Mouse (Mus musculus) liver, adult 2 months (tissue): Measurements from ENCODE around the gene Zc3hav1l. TPM values are rescaled to one million over a fixed set of nuclear protein-coding genes. Genes with fewer than 3 reads are reported as not detected.

ENCODE experiments used
- DNase-seq: peaks from one replicate; pipeline ENCODE4 v3.0.0-alpha.2; 2011; ENCODE audit warnings: low read depth, low spot score; ENCODE audit errors: extremely low read depth
- H3K27ac ChIP-seq: fragments of 200-500 bp; replicated peaks from 2 replicates; pipeline ENCODE4 v1.5.1; 2012; ENCODE audit warnings: low read depth, mild to moderate bottlenecking, control low read depth, inconsistent platforms, low read length; ENCODE audit not compliant: insufficient read depth
- H3K27me3 ChIP-seq: fragments of 200-500 bp; 2 replicates; pipeline ENCODE4 v1.6.1; 2012; ENCODE audit warnings: mild to moderate bottlenecking, moderate library complexity, low read length, inconsistent platforms; ENCODE audit not compliant: control insufficient read depth, insufficient read depth
- H3K36me3 ChIP-seq: fragments of 200-500 bp; 2 replicates; pipeline ENCODE4 v1.6.1; 2012; ENCODE audit warnings: low read length, inconsistent platforms; ENCODE audit not compliant: control insufficient read depth, insufficient read depth
- H3K4me1 ChIP-seq: fragments of 200-500 bp; 2 replicates; pipeline ENCODE4 v1.6.1; 2011; ENCODE audit warnings: low read length; ENCODE audit not compliant: control insufficient read depth, insufficient read depth
- H3K4me3 ChIP-seq: fragments of 200-500 bp; 2 replicates; pipeline ENCODE4 v1.5.1; 2011; ENCODE audit warnings: low read depth, mild to moderate bottlenecking, control low read depth, low read length, moderate library complexity; ENCODE audit not compliant: insufficient read depth
- H3K79me2 ChIP-seq: fragments of 200-500 bp; 2 replicates; pipeline ENCODE4 v1.6.1; 2012; ENCODE audit warnings: inconsistent platforms, mild to moderate bottlenecking, low read length, moderate library complexity; ENCODE audit not compliant: control insufficient read depth, insufficient read depth
- H3K9ac ChIP-seq: fragments of 200-500 bp; 2 replicates; pipeline ENCODE4 v1.6.1; 2012; ENCODE audit warnings: low read depth, mild to moderate bottlenecking, control low read depth, inconsistent platforms, low read length
- CTCF ChIP-seq: fragments of 200-500 bp; IDR thresholded peaks from 2 replicates; pipeline ENCODE4 v1.5.1; 2011; ENCODE audit warnings: low read depth, low read length, control low read depth
- POLR2A ChIP-seq: fragments of 200-500 bp; IDR thresholded peaks from 2 replicates; pipeline ENCODE4 v1.6.1; 2011; ENCODE audit warnings: low read length, control low read depth; ENCODE audit not compliant: insufficient read depth; ENCODE audit errors: extremely low read depth
- WGBS: fragments of 180-500 bp; shearing (Covaris S2); methylation state at CpG from one replicate; pipeline ENCODE4 v1.1.7; 2018; 5-methylcytosine and 5-hydroxymethylcytosine counted together
- polyA plus RNA-seq: library from polyadenylated mRNA; depleted of rRNA; stranded (reverse); fragments of >200 nt; gene quantifications from 2 replicates; pipeline ENCODE4 v1.2.3, GENCODE M21; 2012
- total RNA-seq: library from RNA; depleted of rRNA; stranded (reverse); fragments of >200 nt; gene quantifications from 2 replicates; pipeline ENCODE4 v1.2.3, GENCODE M21; 2014

Gene Zc3hav1l
- total and polyA plus RNA-seq, 2 experiments, result 0.15 to 0.18 TPM

DNA sequence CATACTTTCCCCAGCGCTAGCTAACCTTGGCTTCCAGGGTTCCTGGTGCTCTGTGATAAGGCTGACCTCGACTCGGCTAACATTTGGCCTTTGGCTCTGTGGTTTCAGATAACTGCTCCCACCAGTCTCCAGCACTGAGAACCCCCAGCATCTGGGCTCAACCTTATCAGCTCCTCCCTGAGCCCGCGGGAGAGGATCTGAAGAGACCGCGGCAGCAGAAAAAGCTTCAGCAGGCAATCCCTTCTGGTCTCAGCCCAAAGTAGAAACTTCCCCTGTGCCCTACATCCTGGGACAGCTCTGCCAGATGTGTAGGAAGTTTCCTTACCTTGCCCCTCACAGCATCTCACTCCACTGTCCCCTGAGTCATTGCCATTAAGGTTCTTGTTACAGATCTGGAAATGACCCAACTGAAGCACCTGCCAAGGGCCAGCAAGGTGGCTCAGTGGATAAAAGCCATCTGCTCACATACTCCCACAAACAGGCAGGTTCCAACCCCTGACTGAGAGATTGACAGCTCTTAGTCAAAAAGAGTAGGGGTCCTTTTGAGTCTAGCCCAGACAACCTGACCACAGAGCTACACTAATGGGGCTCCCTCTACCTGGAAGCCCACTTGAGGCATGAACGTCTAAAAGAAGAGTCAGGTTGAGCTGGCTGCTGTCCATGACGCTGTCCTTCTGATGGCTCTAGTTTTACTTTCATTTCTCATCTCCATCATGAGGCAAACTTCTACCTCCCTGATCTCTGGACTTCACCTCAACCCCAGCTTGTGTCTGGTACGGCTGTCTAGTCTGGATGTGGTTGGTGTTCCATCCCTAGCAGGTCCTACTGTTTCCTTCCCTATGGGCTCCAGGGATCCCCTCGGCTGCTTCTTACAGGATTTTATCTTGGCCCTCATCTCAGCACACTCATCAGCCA lies 42.9 kb upstream of the Zc3hav1l start:
- WGBS, result 4% methylated on average over 11 of the region's 11 CpGs
- peak overlapping the region; percentile 72 for H3K27ac ChIP-seq

DNA sequence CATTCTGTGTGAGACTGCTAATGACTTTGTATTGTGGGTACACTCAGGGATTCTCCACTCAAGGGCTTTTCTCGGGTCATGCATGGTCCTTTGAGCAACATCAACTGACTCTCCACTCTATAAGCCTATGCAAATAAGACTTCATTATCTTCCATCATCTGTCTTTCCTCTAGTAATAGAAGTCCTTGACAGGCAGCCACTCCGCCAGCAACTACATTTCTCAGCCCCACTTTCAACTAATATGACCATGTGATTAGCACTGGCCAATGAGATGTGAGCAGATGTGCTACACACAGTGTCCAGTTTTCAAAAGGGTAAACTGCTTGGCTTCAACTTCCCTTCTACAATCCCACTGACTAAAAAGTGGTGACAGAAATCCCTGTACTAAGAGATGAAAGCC lies 40.0 kb upstream of the Zc3hav1l start:
- peaks cover 3% of the 10 kb centered on the region; the same call in 1 of the 2 replicates for H3K79me2 ChIP-seq
- DNase-seq, result no peak
- no peak for TF ChIP-seq CTCF
- TF ChIP-seq POLR2A, result no peak
- H3K36me3 ChIP-seq, result peaks cover 29% of the 10 kb centered on the region
- H3K27ac ChIP-seq, result no peak overlapping the region
- H3K9ac ChIP-seq, result no peak overlapping the region
- no peaks in the 10 kb centered on the region for H3K27me3 ChIP-seq
- no peak overlapping the region for H3K4me3 ChIP-seq
- H3K4me1 ChIP-seq, result peaks cover 43% of the 10 kb centered on the region
- WGBS, result 84% methylated on average over 2 of the region's 2 CpGs

More for the DNA sequence above, 42.9 kb upstream of the Zc3hav1l start:
- Histone ChIP-seq H3K4me1 (peaks cover 40% of the 10 kb centered on the region), H3K79me2 (peaks cover 5% of the 10 kb centered on the region; the same call in 1 of the 2 replicates), H3K36me3 (peaks cover 11% of the 10 kb centered on the region), H3K4me3 (peak overlapping the region; percentile 12), H3K9ac (peak overlapping the region; percentile 16; the same call in 1 of the 2 replicates), H3K27me3 (no peaks in the 10 kb centered on the region)
- DNase-seq, result peak; percentile 80
- no peak for TF ChIP-seq POLR2A
- no peak for TF ChIP-seq CTCF

- WGBS, result 9% methylated on average over 6 of the region's 6 CpGs
Measured at GRCm38 (mm10) chr6:38337951-38338350, 38.9 kb upstream of the Zc3hav1l start.

DNA sequence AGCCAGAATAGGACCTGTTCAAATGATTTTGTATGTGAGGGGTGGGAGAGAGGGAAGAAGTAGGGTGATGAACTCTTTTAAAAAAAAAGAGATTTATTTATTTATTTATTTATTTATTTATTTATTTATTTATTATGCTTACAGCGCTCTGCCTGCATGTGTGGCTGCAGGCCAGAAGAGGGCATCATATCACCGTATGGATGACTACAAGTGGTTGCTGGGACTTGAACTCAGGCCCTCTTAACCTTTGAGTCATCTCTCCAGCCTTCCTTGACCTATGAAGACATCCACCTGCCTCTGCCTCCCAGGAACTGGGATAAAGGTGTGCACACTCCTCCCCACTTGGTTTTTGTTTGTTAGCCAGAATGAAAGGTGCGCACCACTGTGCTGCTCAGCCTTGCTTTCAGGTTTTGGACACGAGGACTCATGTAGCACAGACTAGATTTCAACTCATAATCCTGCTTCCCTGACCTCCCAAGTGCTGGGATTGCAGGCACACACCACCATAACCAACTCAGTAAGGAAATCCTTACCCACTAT lies 38.2 kb upstream of the Zc3hav1l start:
- Histone ChIP-seq H3K9ac (no peak overlapping the region), H3K27me3 (no peaks in the 10 kb centered on the region), H3K79me2 (peaks cover 3% of the 10 kb centered on the region; the same call in 1 of the 2 replicates), H3K4me1 (peaks cover 28% of the 10 kb centered on the region), H3K36me3 (peaks cover 36% of the 10 kb centered on the region), H3K4me3 (no peak overlapping the region), H3K27ac (0 out of 2 replicates have a peak overlapping the region, but pooled peaks have one; percentile 2)
- 83% methylated on average over 4 of the region's 4 CpGs for WGBS
- TF ChIP-seq POLR2A, result no peak
- TF ChIP-seq CTCF, result peak; percentile 38; the same call in 1 of the 2 replicates
- peak; percentile 24 for DNase-seq

More at GRCm38 (mm10) chr6:38337951-38338350, 38.9 kb upstream of the Zc3hav1l start:
- H3K4me3 ChIP-seq, result no peak overlapping the region
- no peak overlapping the region for H3K9ac ChIP-seq
- H3K27ac ChIP-seq, result peak overlapping the region; percentile 72
- peak; percentile 99 for DNase-seq
- peaks cover 33% of the 10 kb centered on the region for H3K4me1 ChIP-seq
- H3K79me2 ChIP-seq, result peaks cover 3% of the 10 kb centered on the region; the same call in 1 of the 2 replicates
- no peaks in the 10 kb centered on the region for H3K27me3 ChIP-seq
- H3K36me3 ChIP-seq, result peaks cover 30% of the 10 kb centered on the region
- no peak for TF ChIP-seq POLR2A
- no peak for TF ChIP-seq CTCF

- Histone ChIP-seq H3K9ac (no peak overlapping the region), H3K4me3 (no peak overlapping the region), H3K27ac (peak overlapping the region; percentile 85), H3K36me3 (peaks cover 45% of the 10 kb centered on the region), H3K4me1 (peaks cover 20% of the 10 kb centered on the region), H3K79me2 (no peaks in the 10 kb centered on the region; the same call in 1 of the 2 replicates), H3K27me3 (no peaks in the 10 kb centered on the region)
- DNase-seq, result peak; percentile 84
- TF ChIP-seq CTCF (no peak), POLR2A (no peak)
- 18% methylated on average over 6 of the region's 6 CpGs for WGBS
Measured at GRCm38 (mm10) chr6:38335264-38335663, 36.2 kb upstream of the Zc3hav1l start.
